Mouse (Mus musculus) layer of hippocampus, adult 18-20 months (tissue): ENCODE results near the gene Ddx17. TPM values are rescaled to one million over a fixed set of nuclear protein-coding genes. Genes with fewer than 3 reads are reported as not detected.

Experiments
- microRNA-seq, 2 experiments: library from miRNA; unstranded; fragments of <30 nt; microRNA quantifications; one replicate each; pipeline ENCODE4 v1.2.0; 2021
- total RNA-seq, 2 experiments: library from RNA; stranded (reverse); gene quantifications; 2 replicates each; pipeline ENCODE4 v1.2.3; 2021

Gene Ddx17
- total RNA-seq, 2 experiments from 2014 or later: 277 to 299 TPM

Small RNA genes lying within 50 kb of the gene (microRNA-seq; reads per million reads assigned to microRNA genes)
- 0 reads per million in 2 experiments for gene Gm27903

Other genes with a start within 250 kb of the Ddx17 start
- gene Pla2g6, start 218.4 kb downstream of the Ddx17 start, total RNA-seq: 10 to 100 TPM; 23.0 to 23.1 TPM
- gene Maff, start 200.1 kb downstream of the Ddx17 start, total RNA-seq: 1 to 10 TPM; 2.1 TPM
- gene Tmem184b, start 143.2 kb downstream of the Ddx17 start, total RNA-seq: 10 to 100 TPM; 55.0 to 57.9 TPM
- gene Csnk1e, start 91.2 kb downstream of the Ddx17 start, total RNA-seq: 100 to 1,000 TPM in 1 of 2 experiments, 10 to 100 TPM in 1; 95.9 to 109 TPM
- 10 to 100 TPM; 87.2 to 88.5 TPM for gene Kcnj4, start 41.5 kb downstream of the Ddx17 start, total RNA-seq
- under 1 TPM; 0.45 to 0.53 TPM for gene Kdelr3, start 30.3 kb downstream of the Ddx17 start, total RNA-seq
- under 1 TPM; 0.23 to 0.57 TPM for gene Dmc1, start 58.4 kb upstream of the Ddx17 start, total RNA-seq
- gene Fam227a, start 112.2 kb upstream of the Ddx17 start, total RNA-seq: 1 to 10 TPM; 8.3 to 9.4 TPM
- gene Cby1, start 112.5 kb upstream of the Ddx17 start, total RNA-seq: 10 to 100 TPM; 46.2 to 46.9 TPM
- 10 to 100 TPM; 96.4 to 98.2 TPM for gene Tomm22, start 124.1 kb upstream of the Ddx17 start, total RNA-seq
- gene Josd1, start 141.2 kb upstream of the Ddx17 start, total RNA-seq: 10 to 100 TPM; 49.4 TPM
- 10 to 100 TPM; 51.7 to 56.9 TPM for gene Gtpbp1, start 144.1 kb upstream of the Ddx17 start, total RNA-seq
- gene Sun2, start 195.8 kb upstream of the Ddx17 start, total RNA-seq: 10 to 100 TPM; 31.9 to 32.8 TPM
- gene Dnal4, start 231.1 kb upstream of the Ddx17 start, total RNA-seq: 10 to 100 TPM; 61.7 to 68.7 TPM